Mouse (Mus musculus) forebrain, postnatal 0 days (tissue): ENCODE measurements around the gene Serpinb9. TPM values are rescaled to one million over a fixed set of nuclear protein-coding genes. Genes with fewer than 3 reads are reported as not detected.

Source experiments
- ATAC-seq: fragments of 200-750 bp; cut with Nextera tagmentation; 2 replicates; pipeline ENCODE4 v1.8.0; 2017; ENCODE audit warnings: mild to moderate bottlenecking, moderate library complexity
- DNase-seq: peaks from one replicate; pipeline ENCODE4 v3.0.0-alpha.2; 2015
- H3K27ac ChIP-seq: fragments of 300-500 bp; sonication (generic); 2 replicates; pipeline ENCODE4 v1.5.1; 2014; ENCODE audit warnings: low read depth, mild to moderate bottlenecking, antibody characterized with exemption, low read length, moderate library complexity, mixed read lengths
- H3K27me3 ChIP-seq: fragments of 300-500 bp; sonication (generic); 2 replicates; pipeline ENCODE4 v1.6.1; 2014; ENCODE audit warnings: mild to moderate bottlenecking, low read length, mixed read lengths; ENCODE audit not compliant: insufficient read depth
- H3K36me3 ChIP-seq: fragments of 300-500 bp; sonication (generic); 2 replicates; pipeline ENCODE4 v1.6.1; 2014; ENCODE audit warnings: mild to moderate bottlenecking, moderate library complexity; ENCODE audit not compliant: insufficient read depth
- H3K4me1 ChIP-seq: fragments of 300-500 bp; sonication (generic); 2 replicates; pipeline ENCODE4 v1.6.1; 2014; ENCODE audit warnings: antibody characterized with exemption; ENCODE audit not compliant: insufficient read depth
- H3K4me2 ChIP-seq: fragments of 300-500 bp; sonication (generic); 2 replicates; pipeline ENCODE4 v1.6.1; 2014; ENCODE audit warnings: low read depth, mild to moderate bottlenecking, moderate library complexity
- H3K4me3 ChIP-seq: fragments of 300-500 bp; sonication (generic); 2 replicates; pipeline ENCODE4 v1.5.1; 2014; ENCODE audit warnings: low read depth, low read length, mixed read lengths
- H3K9ac ChIP-seq: fragments of 300-500 bp; sonication (generic); 2 replicates; pipeline ENCODE4 v1.6.1; 2014; ENCODE audit warnings: mild to moderate bottlenecking
- H3K9me3 ChIP-seq: fragments of 300-500 bp; sonication (generic); 2 replicates; pipeline ENCODE4 v1.6.1; 2016; ENCODE audit warnings: low read length
- CTCF ChIP-seq: sonication (generic); IDR thresholded peaks from 2 replicates; pipeline ENCODE4 v1.5.1; 2016; ENCODE audit warnings: antibody characterized with exemption, control low read depth, low read depth
- WGBS: fragments of 180-500 bp; shearing (Covaris S2); extraction: QIAGEN DNeasy Blood & Tissue Kit; methylation state at CpG from one replicate; pipeline ENCODE4 v1.1.7; 2014; 5-methylcytosine and 5-hydroxymethylcytosine counted together
- polyA plus RNA-seq: library from polyadenylated mRNA; unstranded; fragments of >200 nt; fragmentation: Nextera tagmentation; extraction: Ambion mirVana; gene quantifications from 2 replicates; pipeline ENCODE4 v1.2.1, GENCODE M21; 2015
- total RNA-seq: library from RNA; depleted of rRNA; stranded (reverse); fragments of >200 nt; gene quantifications from 2 replicates; pipeline ENCODE4 v1.2.3, GENCODE M21; 2014; rRNA removed

The Serpinb9 gene
- total and polyA plus RNA-seq, 2 experiments from 2014 or later: 2.3 to 3.1 TPM

GRCm38 (mm10) chr13:33043542-33043941 lies 40.5 kb downstream of the Serpinb9 start:
- Histone ChIP-seq H3K9ac (no peak overlapping the region), H3K4me2 (no peak overlapping the region), H3K27ac (no peak overlapping the region), H3K27me3 (no peaks in the 10 kb centered on the region), H3K9me3 (no peaks in the 10 kb centered on the region), H3K4me1 (no peaks in the 10 kb centered on the region), H3K4me3 (no peak overlapping the region), H3K36me3 (no peaks in the 10 kb centered on the region)
- WGBS: 91% methylated on average over 3 of the region's 3 CpGs
- no peak for ATAC-seq
- TF ChIP-seq CTCF: no peak
- DNase-seq: no peak

DNA sequence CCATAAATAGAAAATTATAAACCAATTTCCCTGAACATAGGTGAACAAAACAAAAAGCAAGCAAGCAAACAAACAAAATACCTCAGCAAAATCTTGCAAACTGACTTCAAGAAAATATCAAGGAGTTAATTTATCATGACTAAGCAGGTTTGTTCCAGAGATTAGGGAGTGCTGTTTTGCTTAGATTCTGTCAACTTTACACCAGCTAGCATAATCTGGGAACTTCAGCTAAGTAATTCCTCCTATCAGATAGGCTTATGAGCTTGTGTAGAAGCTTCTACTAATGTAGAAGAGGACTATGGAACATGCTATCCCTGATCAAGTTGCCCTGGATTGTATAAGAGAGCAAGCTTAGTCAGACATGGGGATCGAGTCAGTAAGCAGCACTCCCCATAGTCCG lies 44.2 kb downstream of the Serpinb9 start:
- no peak overlapping the region for H3K4me3 ChIP-seq
- H3K4me2 ChIP-seq: no peak overlapping the region
- TF ChIP-seq CTCF: no peak
- H3K36me3 ChIP-seq: no peaks in the 10 kb centered on the region
- DNase-seq (no peak), ATAC-seq (no peak)
- H3K9ac ChIP-seq: no peak overlapping the region
- no peaks in the 10 kb centered on the region for H3K4me1 ChIP-seq
- WGBS: 96% methylated on average over 2 of the region's 2 CpGs
- H3K27me3 ChIP-seq: no peaks in the 10 kb centered on the region
- no peak overlapping the region for H3K27ac ChIP-seq
- H3K9me3 ChIP-seq: no peaks in the 10 kb centered on the region

DNA sequence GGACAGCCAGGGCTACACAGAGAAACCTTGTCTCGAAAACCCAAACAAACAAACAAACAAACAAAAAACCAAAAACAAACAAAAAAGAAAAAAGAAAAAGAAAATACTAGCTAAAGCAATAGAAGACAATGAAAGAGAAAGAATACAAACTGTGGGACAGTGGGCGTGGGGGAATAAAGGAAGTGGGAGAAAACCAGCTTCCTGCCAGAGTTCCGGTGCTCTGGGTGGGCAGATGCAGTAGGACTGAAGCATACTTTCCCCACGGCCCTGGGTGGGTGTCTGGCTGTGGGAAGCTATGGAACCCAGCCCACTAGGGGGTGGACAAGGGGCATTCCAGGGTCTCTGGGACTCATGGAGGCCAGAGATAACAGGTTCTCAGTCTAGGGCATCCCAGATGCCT lies 45.1 kb downstream of the Serpinb9 start:
- Histone ChIP-seq H3K36me3 (no peaks in the 10 kb centered on the region), H3K27me3 (no peaks in the 10 kb centered on the region), H3K4me3 (no peak overlapping the region), H3K9me3 (no peaks in the 10 kb centered on the region), H3K4me2 (no peak overlapping the region), H3K27ac (no peak overlapping the region), H3K4me1 (no peaks in the 10 kb centered on the region), H3K9ac (no peak overlapping the region)
- DNase-seq (no peak), ATAC-seq (no peak)
- WGBS: 82% methylated on average over 4 of the region's 4 CpGs
- TF ChIP-seq CTCF: no peak

- Histone ChIP-seq H3K4me3 (no peak overlapping the region), H3K9ac (no peak overlapping the region), H3K4me1 (no peaks in the 10 kb centered on the region), H3K9me3 (no peaks in the 10 kb centered on the region), H3K27ac (no peak overlapping the region), H3K36me3 (no peaks in the 10 kb centered on the region), H3K4me2 (no peak overlapping the region), H3K27me3 (no peaks in the 10 kb centered on the region)
- TF ChIP-seq CTCF: no peak
- ATAC-seq (no peak), DNase-seq (no peak)
- WGBS: 69% methylated on average over 3 of the region's 3 CpGs
These were observed 48.6 kb downstream of the Serpinb9 start for GRCm38 (mm10) chr13:33051697-33052096.

GRCm38 (mm10) chr13:33063048-33063447 lies 60.0 kb downstream of the Serpinb9 start:
- H3K27me3 ChIP-seq: no peaks in the 10 kb centered on the region
- no peak for TF ChIP-seq CTCF
- no peaks in the 10 kb centered on the region for H3K9me3 ChIP-seq
- WGBS: 69% methylated on average over 1 of the region's 1 CpGs
- no peaks in the 10 kb centered on the region for H3K36me3 ChIP-seq
- no peak overlapping the region for H3K4me3 ChIP-seq
- H3K27ac ChIP-seq: no peak overlapping the region
- H3K4me1 ChIP-seq: no peaks in the 10 kb centered on the region
- no peak overlapping the region for H3K9ac ChIP-seq
- ATAC-seq (no peak), DNase-seq (no peak)
- no peak overlapping the region for H3K4me2 ChIP-seq

Other genes with a start within 250 kb of the Serpinb9 start
- gene Mylk4, start 219.3 kb upstream of the Serpinb9 start, total RNA-seq: 0.05 and 0.08 TPM in 2 replicates
- 0.05 and 0.21 TPM in 2 replicates for gene Mylk4, start 219.3 kb upstream of the Serpinb9 start, polyA plus RNA-seq
- gene Wrnip1, start 201.2 kb upstream of the Serpinb9 start, total RNA-seq: 81.6 and 85.1 TPM in 2 replicates
- 34.6 and 38.0 TPM in 2 replicates for gene Wrnip1, start 201.2 kb upstream of the Serpinb9 start, polyA plus RNA-seq
- gene D930007J09Rik, start 200.4 kb upstream of the Serpinb9 start, total RNA-seq: not detected in 2 replicates
- gene D930007J09Rik, start 200.4 kb upstream of the Serpinb9 start, polyA plus RNA-seq: not detected in 2 replicates
- 0.48 and 1.2 TPM in 2 replicates for gene Serpinb1a, start 152.1 kb upstream of the Serpinb9 start, total RNA-seq
- gene Serpinb1a, start 152.1 kb upstream of the Serpinb9 start, polyA plus RNA-seq: 3.5 and 4.2 TPM in 2 replicates
- gene Serpinb1c, start 105.0 kb upstream of the Serpinb9 start, total RNA-seq: not detected in 2 replicates
- gene Serpinb1c, start 105.0 kb upstream of the Serpinb9 start, polyA plus RNA-seq: 0.11 TPM in 1 of 2 replicates, not detected in the other
- gene Serpinb6b, start 38.0 kb upstream of the Serpinb9 start, total RNA-seq: 4.2 and 5.5 TPM in 2 replicates
- 2.6 and 2.8 TPM in 2 replicates for gene Serpinb6b, start 38.0 kb upstream of the Serpinb9 start, polyA plus RNA-seq
- gene Serpinb9b, start 24.2 kb downstream of the Serpinb9 start, total RNA-seq: 0.24 TPM in 1 of 2 replicates, not detected in the other
- gene Serpinb9b, start 24.2 kb downstream of the Serpinb9 start, polyA plus RNA-seq: 0.11 and 0.18 TPM in 2 replicates
- gene Serpinb1b, start 75.3 kb downstream of the Serpinb9 start, total RNA-seq: 0.95 and 1.1 TPM in 2 replicates
- 3.5 and 4.1 TPM in 2 replicates for gene Serpinb1b, start 75.3 kb downstream of the Serpinb9 start, polyA plus RNA-seq
- gene Serpinb9c, start 156.5 kb downstream of the Serpinb9 start, total RNA-seq: not detected in 2 replicates
- not detected in 2 replicates for gene Serpinb9c, start 156.5 kb downstream of the Serpinb9 start, polyA plus RNA-seq
- gene Serpinb9d, start 189.7 kb downstream of the Serpinb9 start, total RNA-seq: not detected in 2 replicates
- gene Serpinb9d, start 189.7 kb downstream of the Serpinb9 start, polyA plus RNA-seq: not detected in 2 replicates
- not detected in 2 replicates for gene Serpinb9e, start 246.4 kb downstream of the Serpinb9 start, total RNA-seq
- gene Serpinb9e, start 246.4 kb downstream of the Serpinb9 start, polyA plus RNA-seq: not detected in 2 replicates